Mouse (Mus musculus): ENCODE results near the gene Id2. TPM values are rescaled to one million over a fixed set of nuclear protein-coding genes. Genes with fewer than 3 reads are reported as not detected.

Gene Id2
- polyA plus RNA-seq, 1 experiment from 2014 or later, result 458 TPM

DNA sequence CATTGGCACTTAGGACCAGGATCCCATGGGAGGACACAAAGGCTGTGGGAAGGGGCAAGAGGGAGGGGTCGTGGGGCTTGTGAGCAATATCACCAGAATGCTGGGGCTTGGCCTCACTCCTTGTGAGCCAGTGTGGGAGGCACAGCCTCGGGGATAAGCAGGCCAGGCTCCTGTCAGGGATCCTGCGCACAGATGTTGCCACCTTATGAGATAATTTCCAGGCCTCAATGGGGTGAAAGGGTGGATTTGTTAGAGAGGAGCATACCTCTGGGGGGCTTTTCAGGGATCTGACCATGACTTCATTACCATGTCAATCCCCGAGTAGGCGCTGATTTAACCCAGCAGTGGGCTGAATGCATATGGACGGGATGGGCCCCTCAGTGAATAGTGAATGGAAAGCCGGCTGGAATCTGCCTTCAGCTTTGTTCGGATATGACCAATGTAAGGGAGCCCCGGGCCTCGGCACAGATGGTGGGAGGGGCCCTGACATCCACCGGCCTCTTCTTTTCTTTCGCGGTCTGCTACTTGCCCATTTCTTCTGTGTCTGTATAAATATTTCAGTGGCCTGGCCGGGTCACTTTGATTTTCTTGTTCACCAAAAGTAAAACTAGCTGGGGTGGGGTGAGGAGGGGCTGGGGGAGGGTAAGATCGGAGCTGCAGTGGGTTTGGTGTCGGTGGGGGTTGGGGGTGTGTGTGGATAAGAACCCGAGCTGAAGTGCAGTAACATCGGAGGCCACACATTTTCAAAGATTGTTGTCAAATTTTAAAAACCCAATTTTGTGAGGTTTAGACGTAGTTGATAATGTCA, 27.7 kb upstream of the Id2 start:
- Histone ChIP-seq H3K9ac (no peak overlapping the region), H3K36me3 (no peaks in the 10 kb centered on the region), H3K4me3 (no peak overlapping the region), H3K4me1 (peaks cover 50% of the 10 kb centered on the region), H3K27ac (peak overlapping the region; percentile 37; the same call in 1 of the 2 replicates), H3K4me2 (replicated peaks) (peak overlapping the region; percentile 11; the same call in 1 of the 2 replicates), H3K27me3 (no peaks in the 10 kb centered on the region), H3K9me3 (no peaks in the 10 kb centered on the region)
- WGBS, result 6% methylated on average over 19 of the region's 19 CpGs
- ATAC-seq (ENCODE audit: insufficient number of reproducible peaks, insufficient read depth, low FRiP score, low TSS enrichment), result peak; percentile 76

- Histone ChIP-seq H3K4me3 (no peak overlapping the region), H3K27me3 (no peaks in the 10 kb centered on the region), H3K36me3 (no peaks in the 10 kb centered on the region), H3K4me2 (replicated peaks) (no peak overlapping the region), H3K27ac (no peak overlapping the region), H3K4me1 (peaks cover 22% of the 10 kb centered on the region), H3K9ac (no peak overlapping the region), H3K9me3 (no peaks in the 10 kb centered on the region)
- no peak for ATAC-seq (ENCODE audit: insufficient number of reproducible peaks, insufficient read depth, low FRiP score, low TSS enrichment)
- WGBS, result 93% methylated on average over 4 of the region's 4 CpGs
These were observed 23.8 kb upstream of the Id2 start for GRCm38 (mm10) chr12:25120753-25121152.

- Histone ChIP-seq H3K4me2 (replicated peaks) (no peak overlapping the region), H3K27me3 (no peaks in the 10 kb centered on the region), H3K9me3 (no peaks in the 10 kb centered on the region), H3K9ac (no peak overlapping the region), H3K4me3 (no peak overlapping the region), H3K36me3 (no peaks in the 10 kb centered on the region), H3K4me1 (peaks cover 9% of the 10 kb centered on the region), H3K27ac (no peak overlapping the region; the same call in 1 of the 2 replicates)
- no peak for ATAC-seq (ENCODE audit: insufficient number of reproducible peaks, insufficient read depth, low FRiP score, low TSS enrichment)
- 43% methylated on average over 15 of the region's 15 CpGs for WGBS
These were observed 22.3 kb upstream of the Id2 start for GRCm38 (mm10) chr12:25119278-25119677.

- Histone ChIP-seq H3K36me3 (no peaks in the 10 kb centered on the region), H3K9ac (no peak overlapping the region), H3K4me2 (replicated peaks) (no peak overlapping the region), H3K4me1 (no peaks in the 10 kb centered on the region), H3K27ac (no peak overlapping the region), H3K4me3 (no peak overlapping the region), H3K9me3 (no peaks in the 10 kb centered on the region), H3K27me3 (no peaks in the 10 kb centered on the region)
- WGBS, result 80% methylated on average over 4 of the region's 4 CpGs
- ATAC-seq (ENCODE audit: insufficient number of reproducible peaks, insufficient read depth, low FRiP score, low TSS enrichment), result no peak
These were observed 21.0 kb upstream of the Id2 start for GRCm38 (mm10) chr12:25117856-25118511.

GRCm38 (mm10) chr12:25116126-25116525, 19.2 kb upstream of the Id2 start:
- 83% methylated on average over 2 of the region's 2 CpGs for WGBS
- no peaks in the 10 kb centered on the region for H3K4me1 ChIP-seq
- no peak for ATAC-seq (ENCODE audit: insufficient number of reproducible peaks, insufficient read depth, low FRiP score, low TSS enrichment)
- no peak overlapping the region for H3K4me3 ChIP-seq
- no peak overlapping the region for H3K4me2 ChIP-seq (replicated peaks)
- H3K36me3 ChIP-seq, result no peaks in the 10 kb centered on the region
- H3K9me3 ChIP-seq, result no peaks in the 10 kb centered on the region
- H3K9ac ChIP-seq, result no peak overlapping the region
- H3K27ac ChIP-seq, result no peak overlapping the region
- H3K27me3 ChIP-seq, result no peaks in the 10 kb centered on the region

DNA sequence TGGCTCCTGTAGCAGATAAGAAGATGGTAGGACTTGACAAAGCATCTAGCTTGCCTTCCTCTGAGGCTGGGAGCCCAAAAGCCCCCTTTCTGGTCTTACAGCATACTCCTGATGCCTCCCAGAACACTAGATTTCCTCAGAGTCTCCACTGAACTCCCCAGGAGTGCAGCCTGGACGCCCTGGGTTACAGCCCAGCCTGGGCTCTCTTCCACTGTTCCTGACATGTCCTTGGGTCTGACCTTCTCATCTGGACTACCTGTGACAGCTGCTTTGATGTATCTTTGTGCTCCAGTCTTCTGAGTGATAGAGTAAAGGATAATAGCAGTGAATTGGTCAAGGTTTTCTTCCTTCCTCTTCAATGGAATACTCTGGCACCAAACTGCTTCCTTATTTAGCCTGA, 17.5 kb upstream of the Id2 start:
- no peak overlapping the region for H3K4me3 ChIP-seq
- no peak overlapping the region for H3K4me2 ChIP-seq (replicated peaks)
- no peaks in the 10 kb centered on the region for H3K4me1 ChIP-seq
- no peak overlapping the region for H3K9ac ChIP-seq
- no peaks in the 10 kb centered on the region for H3K27me3 ChIP-seq
- no peaks in the 10 kb centered on the region for H3K36me3 ChIP-seq
- WGBS, result 68% methylated on average over 1 of the region's 1 CpGs
- H3K9me3 ChIP-seq, result no peaks in the 10 kb centered on the region
- no peak for ATAC-seq (ENCODE audit: insufficient number of reproducible peaks, insufficient read depth, low FRiP score, low TSS enrichment)
- no peak overlapping the region for H3K27ac ChIP-seq

- Histone ChIP-seq H3K4me1 (no peaks in the 10 kb centered on the region), H3K27ac (no peak overlapping the region), H3K4me2 (replicated peaks) (no peak overlapping the region), H3K9ac (no peak overlapping the region), H3K36me3 (no peaks in the 10 kb centered on the region), H3K9me3 (no peaks in the 10 kb centered on the region), H3K4me3 (no peak overlapping the region), H3K27me3 (no peaks in the 10 kb centered on the region)
- ATAC-seq (ENCODE audit: insufficient number of reproducible peaks, insufficient read depth, low FRiP score, low TSS enrichment), result no peak
- 84% methylated on average over 2 of the region's 2 CpGs for WGBS
These were observed 16.4 kb upstream of the Id2 start for GRCm38 (mm10) chr12:25113357-25113756.

DNA sequence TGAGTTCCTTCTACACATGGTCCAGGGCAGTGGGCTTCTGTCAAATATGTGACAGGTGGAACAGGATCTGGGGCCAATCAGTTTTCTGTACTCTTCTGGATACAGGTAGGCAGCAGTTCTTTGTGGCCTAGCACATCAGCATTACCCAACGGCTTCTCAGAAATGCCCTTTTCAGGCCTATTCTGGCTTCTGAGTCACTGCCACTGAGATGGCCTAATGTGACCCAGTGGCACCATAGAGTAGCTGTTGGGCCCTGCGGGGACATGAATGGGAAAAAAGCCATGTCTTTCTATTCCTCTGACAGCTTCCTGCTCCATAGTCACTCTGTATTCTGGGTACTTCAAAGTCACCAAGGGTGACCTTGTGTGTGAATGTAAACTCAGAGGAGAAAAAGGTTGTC, 15.9 kb upstream of the Id2 start:
- Histone ChIP-seq H3K4me1 (no peaks in the 10 kb centered on the region), H3K4me3 (no peak overlapping the region), H3K27ac (no peak overlapping the region), H3K9me3 (no peaks in the 10 kb centered on the region), H3K36me3 (no peaks in the 10 kb centered on the region), H3K9ac (no peak overlapping the region), H3K27me3 (no peaks in the 10 kb centered on the region), H3K4me2 (replicated peaks) (no peak overlapping the region)
- 98% methylated on average over 2 of the region's 2 CpGs for WGBS
- no peak for ATAC-seq (ENCODE audit: insufficient number of reproducible peaks, insufficient read depth, low FRiP score, low TSS enrichment)

DNA sequence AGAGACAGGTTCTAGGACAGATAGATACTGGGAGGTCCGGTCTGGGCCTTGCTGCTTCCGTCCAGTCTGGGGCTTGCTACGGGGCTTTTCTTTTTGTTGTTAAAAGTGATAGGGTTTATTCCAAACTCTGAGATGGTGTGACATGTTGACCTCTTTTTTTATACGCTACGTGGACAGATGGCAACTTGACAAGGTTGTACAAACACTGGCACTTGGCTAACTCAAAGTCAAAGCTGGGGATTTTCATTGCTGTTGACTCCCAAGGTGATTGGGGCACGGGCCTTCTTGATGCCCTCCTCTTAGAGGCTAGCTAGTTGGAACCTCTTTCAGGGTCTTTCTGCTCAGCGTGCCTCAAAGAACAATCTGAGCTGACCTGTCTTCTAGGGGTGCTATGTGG, 13.7 kb upstream of the Id2 start:
- Histone ChIP-seq H3K36me3 (no peaks in the 10 kb centered on the region), H3K9ac (no peak overlapping the region), H3K27me3 (no peaks in the 10 kb centered on the region), H3K27ac (no peak overlapping the region), H3K4me1 (peaks cover 3% of the 10 kb centered on the region; the same call in 1 of the 2 replicates), H3K4me3 (no peak overlapping the region), H3K9me3 (no peaks in the 10 kb centered on the region), H3K4me2 (replicated peaks) (no peak overlapping the region)
- WGBS, result 83% methylated on average over 7 of the region's 7 CpGs
- ATAC-seq (ENCODE audit: insufficient number of reproducible peaks, insufficient read depth, low FRiP score, low TSS enrichment), result no peak

DNA sequence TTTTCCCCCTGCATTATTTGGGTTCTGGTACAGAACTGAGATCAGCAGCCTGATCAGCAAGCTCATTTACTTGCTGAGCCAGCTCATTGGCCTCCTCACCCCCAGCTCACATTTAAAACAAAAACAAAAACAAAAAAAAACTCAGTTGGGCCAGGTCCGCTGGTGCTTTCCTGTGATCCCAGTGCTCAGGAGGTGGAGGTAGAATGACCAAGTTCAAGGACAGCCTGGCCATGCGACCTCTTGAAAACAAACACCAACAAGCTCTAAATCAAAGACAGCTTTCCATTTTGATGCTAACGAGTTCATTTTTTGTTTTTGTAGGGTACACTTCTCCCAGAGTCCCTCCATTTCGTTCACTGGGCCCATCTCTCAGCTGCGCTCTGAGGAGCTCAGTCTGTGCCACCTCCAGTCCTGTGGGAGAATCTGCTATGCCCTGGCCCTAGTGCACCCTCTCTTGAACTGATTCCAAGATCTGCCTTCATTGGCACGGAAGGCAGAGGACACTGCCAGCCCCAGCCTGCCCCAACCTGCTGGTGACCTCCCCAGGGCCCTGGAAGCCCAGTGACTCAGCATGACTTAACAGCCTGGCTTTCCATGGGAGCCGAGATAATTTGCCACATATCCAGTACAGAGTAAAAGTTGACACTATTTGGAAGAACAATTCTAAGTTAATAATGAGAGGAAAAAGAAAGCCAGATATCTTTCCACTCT, 13.2 kb upstream of the Id2 start:
- no peak for ATAC-seq (ENCODE audit: insufficient number of reproducible peaks, insufficient read depth, low FRiP score, low TSS enrichment)
- peaks cover 3% of the 10 kb centered on the region; the same call in 1 of the 2 replicates for H3K4me1 ChIP-seq
- no peak overlapping the region for H3K4me2 ChIP-seq (replicated peaks)
- no peak overlapping the region for H3K4me3 ChIP-seq
- H3K27ac ChIP-seq, result no peak overlapping the region
- WGBS, result 65% methylated on average over 7 of the region's 7 CpGs
- no peak overlapping the region for H3K9ac ChIP-seq
- no peaks in the 10 kb centered on the region for H3K36me3 ChIP-seq
- H3K9me3 ChIP-seq, result no peaks in the 10 kb centered on the region
- no peaks in the 10 kb centered on the region for H3K27me3 ChIP-seq

DNA sequence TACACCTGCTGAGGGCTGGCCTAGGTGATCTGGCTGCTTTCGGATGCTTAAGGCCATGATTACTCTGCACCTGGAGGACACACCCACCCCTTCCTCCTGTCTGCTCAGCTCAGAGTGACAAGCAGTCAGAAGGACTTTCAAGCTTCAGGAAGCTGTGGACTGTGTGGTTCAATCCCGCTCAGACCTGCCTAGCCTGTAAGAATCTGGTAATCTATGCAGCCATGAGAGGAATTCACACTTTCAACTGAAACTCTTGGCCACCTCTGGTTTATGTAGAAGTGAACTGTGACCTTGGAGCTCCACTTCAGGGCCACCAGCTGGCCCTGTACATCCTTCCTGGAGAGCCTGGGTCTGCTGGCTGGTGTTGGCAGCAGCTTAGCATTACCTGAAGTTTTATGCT, 11.9 kb upstream of the Id2 start:
- ATAC-seq (ENCODE audit: insufficient number of reproducible peaks, insufficient read depth, low FRiP score, low TSS enrichment), result no peak; the same call in 1 of the 2 replicates
- no peak overlapping the region for H3K4me3 ChIP-seq
- no peaks in the 10 kb centered on the region for H3K9me3 ChIP-seq
- no peaks in the 10 kb centered on the region for H3K36me3 ChIP-seq
- H3K4me2 ChIP-seq (replicated peaks), result no peak overlapping the region
- H3K9ac ChIP-seq, result no peak overlapping the region
- no peaks in the 10 kb centered on the region for H3K27me3 ChIP-seq
- WGBS, result 56% methylated on average over 2 of the region's 2 CpGs
- no peak overlapping the region for H3K27ac ChIP-seq
- peaks cover 3% of the 10 kb centered on the region; the same call in 1 of the 2 replicates for H3K4me1 ChIP-seq

DNA sequence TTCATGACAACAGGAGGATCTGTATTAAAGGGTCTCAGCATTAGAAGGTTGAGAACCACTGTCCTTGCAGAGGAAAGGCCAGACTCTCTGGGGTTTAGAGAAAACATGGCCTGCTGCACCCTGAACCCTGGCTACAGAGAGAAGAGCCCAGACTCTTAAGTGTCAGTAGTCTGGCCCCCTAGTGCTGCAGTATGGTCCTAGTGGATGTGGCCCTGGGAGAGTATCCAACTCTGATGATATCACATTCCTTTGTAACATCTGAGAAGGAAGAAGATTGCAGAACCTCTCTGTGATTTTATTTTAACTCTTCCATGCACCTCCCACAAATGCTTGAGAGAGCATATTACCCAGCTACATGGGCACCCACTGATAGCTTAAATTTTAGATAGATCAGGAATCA, 7.6 kb upstream of the Id2 start:
- Histone ChIP-seq H3K4me2 (replicated peaks) (no peak overlapping the region), H3K27me3 (no peaks in the 10 kb centered on the region), H3K27ac (no peak overlapping the region), H3K9ac (no peak overlapping the region), H3K4me1 (peaks cover 11% of the 10 kb centered on the region), H3K4me3 (no peak overlapping the region), H3K9me3 (no peaks in the 10 kb centered on the region), H3K36me3 (no peaks in the 10 kb centered on the region)
- ATAC-seq (ENCODE audit: insufficient number of reproducible peaks, insufficient read depth, low FRiP score, low TSS enrichment), result no peak
